Mouse (Mus musculus) forebrain, embryonic 13.5 days (tissue): ENCODE data around the gene Spata16. TPM values are rescaled to one million over a fixed set of nuclear protein-coding genes. Genes with fewer than 3 reads are reported as not detected.
"Not testable (repeated sequence)": the region's sequence is repeated elsewhere in the genome, so short reads cannot be mapped to it uniquely, and the experiment has no call there.

Experiments used
- ATAC-seq: fragments of 200-750 bp; cut with Nextera tagmentation; 2 replicates; pipeline ENCODE4 v1.8.0; 2017
- H3K27ac ChIP-seq: fragments of 300-500 bp; sonication (generic); 2 replicates; pipeline ENCODE4 v1.5.1; 2015; ENCODE audit warnings: inconsistent platforms, mild to moderate bottlenecking, moderate library complexity
- H3K27me3 ChIP-seq: fragments of 300-500 bp; sonication (generic); 2 replicates; pipeline ENCODE4 v1.6.1; 2015; ENCODE audit warnings: mild to moderate bottlenecking, inconsistent platforms
- H3K36me3 ChIP-seq: fragments of 300-500 bp; sonication (generic); 2 replicates; pipeline ENCODE4 v1.6.1; 2015; ENCODE audit warnings: mild to moderate bottlenecking, inconsistent platforms; ENCODE audit not compliant: poor library complexity, severe bottlenecking
- H3K4me1 ChIP-seq: fragments of 300-500 bp; sonication (generic); 2 replicates; pipeline ENCODE4 v1.6.1; 2015; ENCODE audit warnings: inconsistent platforms
- H3K4me2 ChIP-seq: fragments of 300-500 bp; sonication (generic); 2 replicates; pipeline ENCODE4 v1.6.1; 2015; ENCODE audit warnings: inconsistent platforms, mild to moderate bottlenecking, moderate library complexity
- H3K4me3 ChIP-seq: fragments of 300-500 bp; sonication (generic); 2 replicates; pipeline ENCODE4 v1.5.1; 2015; ENCODE audit warnings: mild to moderate bottlenecking, inconsistent platforms
- H3K9ac ChIP-seq: fragments of 300-500 bp; sonication (generic); 2 replicates; pipeline ENCODE4 v1.6.1; 2015; ENCODE audit warnings: mild to moderate bottlenecking, inconsistent platforms
- H3K9me3 ChIP-seq: fragments of 300-500 bp; sonication (generic); replicated peaks from 2 replicates; pipeline ENCODE4 v1.6.1; 2016; ENCODE audit warnings: inconsistent platforms
- WGBS: fragments of 180-500 bp; shearing (Covaris S2); methylation state at CpG from one replicate; pipeline ENCODE4 v1.1.7; 2015; 5-methylcytosine and 5-hydroxymethylcytosine counted together
- polyA plus RNA-seq: library from polyadenylated mRNA; unstranded; fragments of >200 nt; fragmentation: Nextera tagmentation; extraction: Ambion mirVana; gene quantifications from 2 replicates; pipeline ENCODE4 v1.2.1, GENCODE M21; 2015

Spata16 gene
- not detected in 2 replicates for polyA plus RNA-seq

DNA sequence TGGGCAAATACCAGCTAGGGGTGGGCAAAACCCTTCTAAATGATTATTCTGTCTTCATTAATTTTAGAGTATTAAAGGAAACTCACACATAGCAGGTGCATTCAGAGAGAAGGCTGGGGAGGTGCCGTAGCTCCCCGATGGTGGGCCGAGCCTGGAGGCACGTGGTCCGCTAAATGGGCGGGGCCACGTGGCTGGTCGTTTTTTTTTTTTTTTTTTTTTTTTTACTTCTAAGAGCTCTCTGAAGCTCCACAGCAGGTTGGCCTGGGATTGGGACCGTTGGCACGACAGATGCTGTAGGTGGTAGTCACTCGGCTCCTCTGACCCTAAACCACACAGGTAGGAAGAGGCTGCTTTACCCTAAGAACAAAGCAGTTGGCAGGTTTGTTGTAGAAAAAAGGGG lies at the start of gene Spata16:
Gene Spata16, plus strand, starts transcription at position 219 of the 400 bp plus-strand sequence.
- Histone ChIP-seq H3K36me3 (no peaks in the 10 kb centered on the region), H3K4me3 (no peak within 1 kb of the TSS), H3K27ac (no peak within 1 kb of the TSS), H3K4me1 (peaks cover 35% of the 10 kb centered on the region), H3K27me3 (no peaks in the 10 kb centered on the region), H3K9ac (no peak within 1 kb of the TSS), H3K4me2 (no peak within 1 kb of the TSS), H3K9me3 (no peaks in the 10 kb centered on the region)
- no peak for ATAC-seq
- WGBS: 79% methylated on average over 11 of the region's 11 CpGs

DNA sequence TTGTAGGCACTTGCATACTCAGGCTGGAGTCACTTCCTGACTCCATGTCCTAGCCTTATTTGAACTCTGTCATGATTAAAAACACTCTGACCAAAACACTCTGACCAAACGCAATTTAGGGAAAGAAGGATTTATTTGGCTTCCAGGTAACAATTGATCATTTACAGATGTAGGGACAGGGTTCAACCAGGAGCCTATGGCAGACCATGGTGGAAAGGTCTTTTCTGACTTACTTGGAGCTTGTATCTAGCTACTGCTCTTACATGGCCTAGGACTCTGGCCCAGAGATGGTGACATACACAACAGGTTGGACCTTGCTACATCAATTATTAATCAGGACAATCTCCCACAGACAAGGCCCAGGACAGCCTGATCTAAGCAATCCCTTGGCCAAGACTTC lies 32.6 kb upstream of the Spata16 start:
- Histone ChIP-seq H3K27ac (no peak overlapping the region), H3K4me1 (no peaks in the 10 kb centered on the region), H3K4me2 (no peak overlapping the region), H3K9ac (no peak overlapping the region), H3K9me3 (no peaks in the 10 kb centered on the region), H3K27me3 (no peaks in the 10 kb centered on the region), H3K4me3 (no peak overlapping the region), H3K36me3 (no peaks in the 10 kb centered on the region)
- 86% methylated on average over 1 of the region's 1 CpGs for WGBS
- ATAC-seq: no peak

DNA sequence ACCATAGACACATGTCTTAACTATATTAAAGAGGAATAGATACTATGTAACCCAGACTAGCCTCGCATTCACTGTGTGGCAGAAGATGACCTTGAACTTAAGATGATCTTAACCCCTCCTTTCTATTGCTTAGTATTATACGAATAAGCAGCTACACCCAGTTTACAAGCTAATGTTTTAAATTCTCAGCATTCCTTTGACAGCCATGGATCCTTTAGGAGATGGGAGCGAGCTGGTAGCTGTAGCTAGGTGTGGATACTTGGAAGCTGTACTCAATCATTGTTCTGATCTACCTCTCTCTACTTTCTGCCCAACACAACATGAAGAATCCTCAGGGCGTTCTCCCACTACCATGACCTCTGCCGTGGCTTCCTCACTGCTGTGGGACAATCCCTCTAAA lies 28.9 kb upstream of the Spata16 start:
- Histone ChIP-seq H3K27me3 (no peaks in the 10 kb centered on the region), H3K9ac (no peak overlapping the region)
- 90% methylated on average over 5 of the region's 5 CpGs for WGBS

DNA sequence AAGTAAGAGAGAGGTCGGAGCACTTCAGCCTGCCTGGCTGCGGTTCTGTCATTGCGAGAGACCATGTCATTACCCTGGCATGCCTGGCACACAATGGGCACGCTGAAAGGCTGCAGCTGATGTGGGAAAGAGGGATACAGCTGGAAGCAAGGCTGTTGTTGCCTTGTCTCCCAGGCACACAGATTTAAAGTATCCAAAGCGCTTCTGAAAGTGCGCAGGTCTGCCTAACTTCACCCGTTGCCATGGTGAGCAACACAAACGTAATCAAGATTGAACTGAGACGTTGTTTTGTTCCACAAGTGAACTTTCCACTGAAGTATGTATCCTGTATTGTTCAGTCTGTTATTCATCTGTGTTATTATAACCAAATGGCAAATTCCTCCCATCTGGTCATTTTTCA lies 1.8 kb downstream of the Spata16 start:
- WGBS: 24% methylated on average over 9 of the region's 9 CpGs
- H3K4me2 ChIP-seq: peak overlapping the region; percentile 22; the same call in 1 of the 2 replicates
- no peak for ATAC-seq
- no peaks in the 10 kb centered on the region for H3K9me3 ChIP-seq
- peaks cover 35% of the 10 kb centered on the region for H3K4me1 ChIP-seq
- 0 out of 2 replicates have a peak overlapping the region, but pooled peaks have one; percentile 14 for H3K27ac ChIP-seq
- H3K9ac ChIP-seq: no peak overlapping the region
- H3K36me3 ChIP-seq: no peaks in the 10 kb centered on the region
- no peaks in the 10 kb centered on the region for H3K27me3 ChIP-seq
- no peak overlapping the region for H3K4me3 ChIP-seq

More for the DNA sequence above, 28.9 kb upstream of the Spata16 start:
- Histone ChIP-seq H3K4me3 (no peak overlapping the region), H3K36me3 (no peaks in the 10 kb centered on the region), H3K4me1 (no peaks in the 10 kb centered on the region), H3K4me2 (no peak overlapping the region), H3K9me3 (no peaks in the 10 kb centered on the region), H3K27ac (no peak overlapping the region)
- no peak for ATAC-seq

DNA sequence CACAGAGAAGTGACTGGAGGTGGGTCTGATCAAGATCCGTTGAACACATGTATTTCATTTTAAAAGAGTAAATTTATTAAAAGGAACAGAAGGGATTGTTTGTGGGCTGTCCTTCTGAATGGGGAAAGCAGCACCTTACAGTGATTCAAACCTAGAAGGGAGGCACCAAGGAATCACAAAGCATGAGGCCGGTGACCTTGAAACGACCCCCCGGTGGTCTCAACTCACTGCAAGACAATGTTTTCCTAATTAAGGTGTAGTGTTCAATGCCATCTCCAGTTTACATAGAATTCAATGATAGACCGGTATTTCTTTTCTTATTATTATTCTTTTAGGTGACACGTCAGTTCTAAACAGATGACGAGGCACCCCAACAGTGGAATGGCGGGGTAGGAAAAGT lies 2.4 kb downstream of the Spata16 start:
- H3K27ac ChIP-seq: peak overlapping the region; percentile 26; the same call in 1 of the 2 replicates
- no peak overlapping the region for H3K4me3 ChIP-seq
- H3K4me1 ChIP-seq: peaks cover 35% of the 10 kb centered on the region
- no peaks in the 10 kb centered on the region for H3K9me3 ChIP-seq
- no peaks in the 10 kb centered on the region for H3K36me3 ChIP-seq
- no peak for ATAC-seq
- WGBS: 48% methylated on average over 8 of the region's 8 CpGs
- no peak overlapping the region for H3K9ac ChIP-seq
- no peak overlapping the region for H3K4me2 ChIP-seq
- H3K27me3 ChIP-seq: no peaks in the 10 kb centered on the region

DNA sequence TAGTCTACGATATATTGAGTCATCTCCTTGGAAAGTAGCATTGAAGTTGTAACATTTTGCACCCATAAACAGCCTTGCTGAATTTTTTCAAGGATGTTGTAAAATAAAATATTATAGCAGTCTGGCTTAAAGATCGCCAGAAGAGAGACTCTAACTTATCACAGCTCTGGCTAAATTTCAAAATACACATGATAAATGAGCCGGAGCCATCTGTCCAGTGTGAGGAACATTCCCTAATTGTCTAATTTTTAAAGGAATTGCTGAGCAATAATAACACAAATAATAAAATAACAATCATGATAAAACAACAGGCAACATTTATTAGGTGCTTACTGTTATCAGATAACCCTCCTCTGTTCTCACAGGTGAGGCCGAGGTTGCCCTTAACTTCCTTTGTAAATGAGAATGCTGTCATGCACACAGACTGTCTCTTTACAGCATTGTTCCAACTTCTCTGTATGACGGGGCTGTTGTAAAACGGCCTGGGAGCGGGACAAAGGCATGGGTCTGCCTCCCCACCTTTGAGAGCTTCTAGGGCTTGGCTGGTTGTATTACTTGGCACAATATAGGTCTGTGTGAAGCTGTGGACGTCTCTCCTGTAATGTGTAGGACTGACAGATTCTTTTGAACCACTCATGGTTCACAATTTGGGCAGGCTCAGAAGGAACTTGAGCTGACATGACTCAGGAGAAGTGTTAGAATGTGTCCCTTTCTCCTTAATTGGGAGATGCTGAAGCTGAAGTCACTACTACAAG lies 3.1 kb downstream of the Spata16 start:
- H3K27me3 ChIP-seq: no peaks in the 10 kb centered on the region
- no peaks in the 10 kb centered on the region for H3K9me3 ChIP-seq
- peak overlapping the region; percentile 71 for H3K27ac ChIP-seq
- no peak overlapping the region for H3K4me3 ChIP-seq
- 31% methylated on average over 8 of the region's 8 CpGs for WGBS
- H3K4me1 ChIP-seq: peaks cover 35% of the 10 kb centered on the region
- no peaks in the 10 kb centered on the region for H3K36me3 ChIP-seq
- peak; percentile 50 for ATAC-seq
- no peak overlapping the region for H3K9ac ChIP-seq
- peak overlapping the region; percentile 12; the same call in 1 of the 2 replicates for H3K4me2 ChIP-seq

DNA sequence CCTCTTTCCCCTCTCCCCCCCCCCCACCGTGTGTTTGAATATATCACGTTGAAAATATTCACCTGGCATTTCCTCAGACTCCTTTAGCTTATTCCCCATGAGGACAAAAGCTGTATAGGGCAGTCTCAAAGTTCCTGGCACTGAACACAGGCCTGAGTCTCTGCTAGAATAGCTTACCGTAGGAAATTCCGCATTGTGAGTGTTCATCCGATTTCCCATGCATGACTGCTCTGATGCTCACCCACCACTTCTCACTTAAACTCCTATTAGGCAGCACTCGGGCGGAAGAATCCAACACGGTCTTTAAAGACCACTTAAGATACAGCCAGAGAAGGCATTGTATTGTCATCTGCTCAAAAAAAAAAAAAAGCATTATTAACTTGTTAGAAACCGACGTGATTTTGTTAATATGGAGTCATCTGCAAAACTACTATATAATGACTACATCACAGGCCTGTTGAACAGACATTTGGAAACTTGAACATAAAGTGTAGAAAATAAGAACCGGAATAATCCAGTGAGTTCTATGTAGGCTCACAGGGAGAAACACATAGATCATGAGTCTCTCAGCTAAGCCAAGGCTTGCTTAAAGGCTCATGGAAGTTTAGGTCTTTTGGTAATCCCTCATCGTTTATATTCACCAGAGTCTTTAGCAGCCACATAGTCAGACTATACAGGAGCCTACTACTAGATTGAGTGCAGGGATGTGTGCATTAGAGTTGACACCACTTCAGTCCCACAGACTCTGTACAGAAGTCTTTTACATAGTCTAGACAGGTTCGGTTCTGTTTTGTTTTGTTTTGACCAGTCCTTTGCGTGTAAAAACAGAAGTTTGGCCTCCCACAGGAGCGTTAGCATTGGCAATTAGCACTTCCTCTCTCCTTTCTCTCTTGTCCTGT lies 4.2 kb downstream of the Spata16 start:
- Histone ChIP-seq H3K9me3 (no peaks in the 10 kb centered on the region), H3K9ac (no peak overlapping the region), H3K4me2 (peak overlapping the region; percentile 12; the same call in 1 of the 2 replicates), H3K4me3 (no peak overlapping the region), H3K4me1 (peaks cover 35% of the 10 kb centered on the region), H3K36me3 (no peaks in the 10 kb centered on the region), H3K27me3 (no peaks in the 10 kb centered on the region), H3K27ac (peak overlapping the region; percentile 71)
- peak; percentile 93 for ATAC-seq
- WGBS: 5% methylated on average over 15 of the region's 15 CpGs

DNA sequence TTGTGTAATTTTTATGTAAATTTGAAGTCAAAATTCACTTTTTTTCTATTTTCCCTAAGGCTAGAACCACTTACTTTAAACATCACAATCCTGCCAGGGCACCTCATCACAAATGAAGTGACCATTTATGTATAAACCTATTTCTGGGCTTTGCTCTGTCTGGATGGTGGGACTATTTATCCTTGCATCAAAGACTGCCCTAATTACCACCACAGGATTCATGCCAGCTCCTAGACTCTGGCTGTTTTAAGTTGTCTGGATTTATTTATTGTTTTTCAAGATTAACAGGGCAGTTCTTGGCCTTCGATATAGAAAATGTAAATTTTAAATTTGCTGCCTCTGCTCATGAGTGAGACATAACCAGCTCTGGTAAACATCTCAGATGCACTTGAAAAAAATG lies 6.7 kb downstream of the Spata16 start:
- H3K27ac ChIP-seq: no peak overlapping the region
- no peak overlapping the region for H3K9ac ChIP-seq
- H3K4me1 ChIP-seq: peaks cover 31% of the 10 kb centered on the region
- H3K4me2 ChIP-seq: no peak overlapping the region
- WGBS: 51% methylated on average over 1 of the region's 1 CpGs
- no peaks in the 10 kb centered on the region for H3K27me3 ChIP-seq
- no peaks in the 10 kb centered on the region for H3K36me3 ChIP-seq
- no peak overlapping the region for H3K4me3 ChIP-seq
- no peaks in the 10 kb centered on the region for H3K9me3 ChIP-seq
- ATAC-seq: no peak

DNA sequence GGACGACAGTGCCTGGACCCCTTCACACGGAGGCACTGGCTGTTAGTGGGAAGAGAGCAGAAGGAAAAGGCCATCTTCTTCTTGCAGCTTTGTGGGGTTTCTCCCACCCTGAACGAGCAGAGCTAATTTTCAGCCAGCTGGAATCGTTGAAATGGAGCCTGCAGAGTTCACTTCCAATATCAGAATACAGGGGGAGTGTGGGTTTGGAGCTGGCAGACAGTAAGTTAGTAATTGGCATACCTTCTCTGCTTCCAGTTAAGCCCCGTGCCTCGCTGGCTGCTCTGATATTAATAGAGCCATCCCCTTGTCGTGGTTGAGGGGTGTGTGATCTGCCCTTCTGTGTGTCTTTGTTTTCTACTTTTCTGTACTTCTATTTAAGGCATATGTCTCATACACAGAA lies 9.4 kb downstream of the Spata16 start:
- Histone ChIP-seq H3K9ac (no peak overlapping the region), H3K36me3 (no peaks in the 10 kb centered on the region), H3K4me1 (peaks cover 5% of the 10 kb centered on the region; the same call in 1 of the 2 replicates), H3K27me3 (no peaks in the 10 kb centered on the region), H3K9me3 (no peaks in the 10 kb centered on the region), H3K4me2 (no peak overlapping the region), H3K27ac (no peak overlapping the region), H3K4me3 (no peak overlapping the region)
- WGBS: 74% methylated on average over 7 of the region's 7 CpGs
- peak; percentile 67 for ATAC-seq

DNA sequence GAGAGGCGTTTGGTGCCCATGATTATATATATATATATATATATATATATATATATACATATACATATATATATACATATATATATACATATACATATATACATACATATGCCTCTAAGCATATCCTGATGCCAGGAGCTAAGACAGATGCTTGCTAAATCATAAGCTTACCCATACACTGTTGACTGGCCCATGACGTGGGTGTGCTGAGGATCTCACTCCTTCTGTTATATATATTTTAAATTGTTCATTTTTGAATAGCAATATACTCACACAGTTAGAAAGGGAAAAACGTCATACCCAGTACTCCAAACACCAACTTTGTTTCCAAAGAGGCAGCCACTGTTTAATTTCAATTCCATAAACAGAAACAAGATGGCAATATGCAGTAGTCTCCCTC lies 48.4 kb downstream of the Spata16 start:
- no peak overlapping the region for H3K4me3 ChIP-seq
- no peak overlapping the region for H3K4me2 ChIP-seq
- no peaks in the 10 kb centered on the region for H3K9me3 ChIP-seq
- H3K36me3 ChIP-seq: no peaks in the 10 kb centered on the region
- H3K27me3 ChIP-seq: no peaks in the 10 kb centered on the region
- no peak overlapping the region for H3K27ac ChIP-seq
- H3K9ac ChIP-seq: no peak overlapping the region
- 72% methylated on average over 3 of the region's 3 CpGs for WGBS
- H3K4me1 ChIP-seq: no peaks in the 10 kb centered on the region
- no peak for ATAC-seq

DNA sequence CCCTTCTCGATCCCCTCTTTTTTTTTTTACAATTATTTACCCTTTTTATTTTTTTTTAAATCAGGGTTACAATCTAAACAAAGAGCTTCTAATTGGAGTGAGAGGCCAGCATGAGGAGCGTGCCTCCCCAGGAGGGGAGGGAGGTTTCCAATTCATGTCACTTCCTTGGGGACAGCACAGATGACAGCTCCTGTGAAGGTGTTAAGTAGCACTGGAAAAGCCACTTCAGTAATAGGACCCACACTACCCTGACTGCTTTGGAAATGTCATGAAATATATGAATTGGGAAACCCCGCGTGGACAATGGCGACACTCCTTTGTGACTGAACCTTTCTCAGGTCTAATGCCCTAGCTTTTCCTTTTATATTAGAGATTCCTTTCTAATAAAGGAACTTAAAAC lies 72.1 kb downstream of the Spata16 start:
- 49% methylated on average over 5 of the region's 5 CpGs for WGBS
- not testable (repeated sequence) for H3K9ac ChIP-seq, H3K9me3 ChIP-seq, H3K27ac ChIP-seq, H3K27me3 ChIP-seq, H3K4me3 ChIP-seq, H3K36me3 ChIP-seq, H3K4me1 ChIP-seq, H3K4me2 ChIP-seq
- peak; percentile 66; the same call in 1 of the 2 replicates for ATAC-seq

DNA sequence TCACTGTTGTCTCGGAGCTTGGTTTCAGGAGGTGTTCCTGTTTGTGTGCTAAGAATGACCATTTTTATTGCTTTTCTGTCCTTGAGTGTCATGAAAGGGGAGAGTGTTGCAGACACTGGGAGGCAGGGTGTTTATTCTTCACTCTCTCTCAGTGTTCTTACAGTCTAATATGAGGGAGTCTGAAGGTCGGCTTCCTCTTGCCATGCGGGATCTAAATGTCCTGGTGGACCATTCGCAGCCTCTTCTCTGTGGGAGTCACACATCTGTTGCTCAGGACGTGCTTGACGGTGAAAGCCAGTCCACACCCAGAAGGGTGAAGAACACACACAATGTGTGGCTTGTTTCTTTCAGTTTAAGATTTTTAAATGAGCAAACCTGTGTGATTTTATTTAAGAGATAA lies 90.1 kb downstream of the Spata16 start:
- Histone ChIP-seq H3K36me3 (no peaks in the 10 kb centered on the region), H3K4me1 (no peaks in the 10 kb centered on the region), H3K4me3 (no peak overlapping the region), H3K27me3 (no peaks in the 10 kb centered on the region), H3K4me2 (no peak overlapping the region), H3K27ac (no peak overlapping the region), H3K9ac (no peak overlapping the region), H3K9me3 (no peaks in the 10 kb centered on the region)
- 72% methylated on average over 6 of the region's 6 CpGs for WGBS
- ATAC-seq: no peak
